Mouse (Mus musculus) kidney, adult 2 months (tissue): ENCODE measurements around the gene Eml4. TPM values are rescaled to one million over a fixed set of nuclear protein-coding genes. Genes with fewer than 3 reads are reported as not detected.

Source experiments
- DNase-seq: peaks from one replicate; pipeline ENCODE4 v3.0.0; 2021
- H3K27ac ChIP-seq: fragments of 200-500 bp; 2 replicates; pipeline ENCODE4 v1.5.1; 2012; ENCODE audit warnings: low read depth, low read length, control low read depth, inconsistent platforms; ENCODE audit not compliant: insufficient read depth
- H3K27me3 ChIP-seq: fragments of 200-500 bp; replicated peaks from 2 replicates; pipeline ENCODE4 v1.6.1; 2012; ENCODE audit warnings: mild to moderate bottlenecking, moderate library complexity, low read length, inconsistent platforms; ENCODE audit not compliant: control insufficient read depth, insufficient read depth
- H3K36me3 ChIP-seq: fragments of 200-500 bp; 2 replicates; pipeline ENCODE4 v1.6.1; 2012; ENCODE audit warnings: mild to moderate bottlenecking, moderate library complexity, low read length, inconsistent platforms; ENCODE audit not compliant: control insufficient read depth, insufficient read depth
- H3K4me1 ChIP-seq: fragments of 200-500 bp; 2 replicates; pipeline ENCODE4 v1.6.1; 2011; ENCODE audit warnings: low read length; ENCODE audit not compliant: control insufficient read depth, insufficient read depth
- H3K4me3 ChIP-seq: fragments of 200-500 bp; 2 replicates; pipeline ENCODE4 v1.5.1; 2011; ENCODE audit warnings: mild to moderate bottlenecking, low read depth, low read length, control low read depth; ENCODE audit not compliant: insufficient read depth
- CTCF ChIP-seq: fragments of 200-500 bp; conservative IDR thresholded peaks from 2 replicates; pipeline ENCODE4 v1.5.1; 2011; ENCODE audit warnings: low read depth, mild to moderate bottlenecking, control low read depth, low read length, moderate library complexity, mixed read lengths; ENCODE audit not compliant: insufficient read depth, insufficient read length
- POLR2A ChIP-seq: fragments of 200-500 bp; IDR thresholded peaks from one replicate; pipeline ENCODE4 v1.6.1; 2011; ENCODE audit warnings: low read depth, low read length, control low read depth
- WGBS: fragments of 180-500 bp; shearing (Covaris S2); methylation state at CpG from one replicate; pipeline ENCODE4 v1.1.7; 2018; 5-methylcytosine and 5-hydroxymethylcytosine counted together
- polyA plus RNA-seq: library from polyadenylated mRNA; depleted of rRNA; stranded (reverse); fragments of >200 nt; gene quantifications from 2 replicates; pipeline ENCODE4 v1.2.3, GENCODE M21; 2012; rRNA removed

The Eml4 gene
- polyA plus RNA-seq, result 6.1 and 7.1 TPM in 2 replicates

DNA sequence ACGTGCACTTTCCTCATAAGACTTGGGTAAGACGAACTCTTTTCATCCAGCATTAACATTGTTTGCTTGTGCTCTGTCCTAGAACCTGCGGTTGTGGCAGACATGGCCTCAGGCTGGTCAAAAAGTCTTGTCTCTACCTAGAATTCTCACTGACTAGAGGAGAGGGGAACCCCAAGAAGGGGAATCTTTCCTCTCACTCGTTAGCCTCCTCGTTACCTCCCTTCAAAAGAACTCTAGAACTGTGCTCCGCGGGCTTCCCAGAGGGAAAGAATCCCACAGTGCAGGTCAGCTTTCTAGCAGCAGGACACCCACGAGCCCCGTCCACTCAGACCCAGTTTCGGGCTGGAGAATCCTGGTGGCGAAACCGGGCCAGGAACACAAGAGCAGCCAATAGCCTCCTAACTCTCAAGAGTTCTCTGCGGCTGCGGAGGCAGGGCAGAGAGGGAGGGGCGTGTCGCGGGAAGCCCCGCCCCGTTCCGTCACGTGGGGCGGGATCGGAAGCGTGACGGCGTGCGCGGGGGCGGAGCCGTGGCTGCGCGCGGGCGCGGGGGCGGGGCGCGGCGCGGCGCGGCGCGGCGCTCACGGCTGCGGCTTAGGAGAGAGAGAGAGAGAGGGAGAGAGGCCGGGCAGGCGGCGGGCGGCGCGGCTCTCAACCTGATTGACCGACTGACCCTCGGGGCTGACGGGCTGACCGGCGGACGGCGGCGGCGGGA lies at the start of gene Eml4:
TSS of gene Eml4 (plus strand) at position 553 of the 713 bp plus-strand sequence.
- peak; percentile 96 for DNase-seq
- TF ChIP-seq CTCF (peak; percentile 30; the same call in 1 of the 2 replicates), POLR2A (peak; percentile 58)
- Histone ChIP-seq H3K36me3 (no peaks in the 10 kb centered on the region), H3K27ac (peak within 1 kb of the TSS; percentile 59), H3K4me3 (peak within 1 kb of the TSS; percentile 99), H3K4me1 (0 out of 2 replicates have a peak, but pooled peaks cover 3% of the 10 kb centered on the region), H3K27me3 (no peaks in the 10 kb centered on the region)
- WGBS, result 3% methylated on average over 48 of the region's 62 CpGs

GRCm38 (mm10) chr17:83301433-83301832 lies 49.3 kb upstream of the Eml4 start:
- H3K4me3 ChIP-seq, result no peak overlapping the region
- WGBS, result 90% methylated on average over 5 of the region's 5 CpGs
- TF ChIP-seq CTCF (no peak), POLR2A (no peak)
- no peak for DNase-seq
- no peaks in the 10 kb centered on the region for H3K4me1 ChIP-seq
- no peaks in the 10 kb centered on the region for H3K36me3 ChIP-seq
- H3K27me3 ChIP-seq, result no peaks in the 10 kb centered on the region
- no peak overlapping the region for H3K27ac ChIP-seq

DNA sequence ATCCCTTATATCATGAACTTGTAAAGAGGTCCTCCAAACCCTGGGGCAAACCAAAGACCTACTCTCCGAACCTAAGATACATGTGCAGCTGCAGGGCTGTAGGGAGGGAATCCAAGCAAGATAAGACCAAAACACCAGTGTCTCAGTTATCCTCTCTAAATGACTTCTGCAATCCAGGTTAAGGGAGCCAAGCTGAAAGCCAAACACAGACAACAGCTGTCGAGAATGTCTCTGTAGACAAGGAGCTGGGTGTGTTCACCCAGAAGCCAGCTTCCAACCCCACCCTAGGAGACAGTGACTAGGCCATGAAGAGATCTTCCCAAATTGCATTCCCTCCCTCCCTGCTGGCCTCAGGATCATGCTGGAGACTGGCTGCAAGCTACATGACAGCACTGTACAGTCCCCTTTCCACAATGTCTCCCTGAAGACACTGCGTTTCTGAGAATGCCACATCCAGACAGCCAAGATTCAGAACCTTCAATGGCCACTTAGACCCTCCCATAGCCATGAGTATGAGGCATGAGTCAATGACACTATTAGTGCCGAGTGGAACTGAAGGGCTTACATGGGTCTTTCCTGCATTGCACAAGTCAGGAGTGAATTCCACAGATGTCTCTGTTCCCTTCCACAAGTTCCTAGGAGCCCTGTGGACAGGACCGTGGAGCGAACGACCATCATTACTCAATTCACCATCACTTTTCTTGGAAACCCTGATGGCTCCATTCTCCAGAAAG lies 46.5 kb upstream of the Eml4 start:
- Histone ChIP-seq H3K27me3 (no peaks in the 10 kb centered on the region), H3K36me3 (no peaks in the 10 kb centered on the region), H3K4me1 (no peaks in the 10 kb centered on the region), H3K4me3 (no peak overlapping the region), H3K27ac (no peak overlapping the region)
- TF ChIP-seq CTCF (no peak), POLR2A (no peak)
- no peak for DNase-seq
- 89% methylated on average over 7 of the region's 7 CpGs for WGBS

DNA sequence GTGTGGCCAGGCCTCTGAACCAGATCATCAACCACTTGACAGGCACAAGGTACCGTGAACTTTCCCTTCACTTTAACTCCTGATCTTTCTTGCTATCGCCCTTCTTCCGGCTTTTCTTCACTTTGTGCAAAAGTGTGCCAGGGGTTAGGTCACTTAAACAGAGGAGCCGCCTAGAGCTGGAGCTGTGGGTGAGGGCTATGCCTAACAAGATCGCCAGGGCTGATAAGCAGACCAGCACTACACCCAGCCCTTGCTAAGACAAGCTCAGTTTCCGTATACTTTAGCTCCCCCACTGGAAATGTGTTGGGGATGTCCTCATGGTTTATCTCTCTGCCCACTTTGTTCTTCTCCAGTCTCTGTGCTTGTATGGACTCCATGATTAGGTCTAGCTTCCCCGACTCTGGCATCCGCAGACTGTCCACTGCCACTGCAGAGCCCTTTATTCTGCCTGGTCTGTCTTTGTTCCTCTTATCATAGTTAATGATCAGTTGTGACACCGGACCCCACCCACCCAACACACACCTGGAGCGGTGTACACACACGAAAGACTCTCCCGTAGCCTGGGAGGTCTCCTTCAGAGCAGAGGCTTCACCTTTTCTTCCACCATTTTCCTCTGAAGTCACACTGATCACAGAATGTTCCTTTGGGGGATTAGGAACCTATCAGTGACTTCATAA lies 43.6 kb upstream of the Eml4 start:
- Histone ChIP-seq H3K4me3 (no peak overlapping the region), H3K36me3 (no peaks in the 10 kb centered on the region), H3K27ac (no peak overlapping the region), H3K4me1 (no peaks in the 10 kb centered on the region), H3K27me3 (no peaks in the 10 kb centered on the region)
- no peak for DNase-seq
- WGBS, result 81% methylated on average over 12 of the region's 12 CpGs
- TF ChIP-seq POLR2A, result no peak
- no peak for TF ChIP-seq CTCF

DNA sequence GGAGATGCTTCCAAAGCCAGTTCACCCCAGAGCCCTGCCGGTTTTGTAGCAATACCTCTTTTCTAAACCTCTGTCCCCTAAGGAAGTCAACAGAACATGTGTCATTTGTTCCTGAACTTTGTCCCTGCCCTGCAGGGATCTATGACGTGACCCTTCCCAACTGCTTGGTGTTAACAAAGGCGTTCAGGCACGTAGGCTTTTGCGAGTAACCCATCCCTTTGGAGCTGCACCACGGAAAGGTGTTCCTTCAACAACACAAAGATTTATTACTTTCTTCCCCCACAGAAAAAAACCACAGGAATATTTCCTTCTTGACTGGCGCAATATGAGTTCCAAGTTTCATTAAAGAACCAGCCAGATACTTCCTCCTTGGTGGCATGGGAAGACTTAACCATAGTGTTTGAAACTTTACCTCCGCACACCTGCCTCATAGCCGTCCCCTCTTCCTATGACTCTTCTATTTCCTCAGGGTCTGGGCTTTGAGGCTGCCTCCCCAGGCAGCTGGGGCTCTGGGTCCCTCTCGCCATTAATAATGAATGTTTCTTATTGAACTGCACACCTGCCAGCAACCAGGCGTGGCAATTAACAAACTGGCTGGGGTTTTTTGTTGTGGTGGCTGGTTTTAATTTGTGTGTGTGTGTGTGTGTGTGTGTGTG lies 43.0 kb upstream of the Eml4 start:
- Histone ChIP-seq H3K27ac (no peak overlapping the region), H3K27me3 (no peaks in the 10 kb centered on the region), H3K36me3 (no peaks in the 10 kb centered on the region), H3K4me1 (peaks cover 2% of the 10 kb centered on the region; the same call in 1 of the 2 replicates), H3K4me3 (no peak overlapping the region)
- no peak for DNase-seq
- TF ChIP-seq POLR2A, result no peak
- no peak for TF ChIP-seq CTCF
- 61% methylated on average over 11 of the region's 11 CpGs for WGBS

GRCm38 (mm10) chr17:83308451-83308850 lies 42.3 kb upstream of the Eml4 start:
- no peaks in the 10 kb centered on the region for H3K27me3 ChIP-seq
- WGBS, result 74% methylated on average over 4 of the region's 4 CpGs
- TF ChIP-seq CTCF, result no peak
- TF ChIP-seq POLR2A, result no peak
- H3K27ac ChIP-seq, result no peak overlapping the region
- no peaks in the 10 kb centered on the region for H3K36me3 ChIP-seq
- H3K4me1 ChIP-seq, result peaks cover 3% of the 10 kb centered on the region; the same call in 1 of the 2 replicates
- no peak for DNase-seq
- no peak overlapping the region for H3K4me3 ChIP-seq

- Histone ChIP-seq H3K4me3 (no peak overlapping the region), H3K4me1 (peaks cover 3% of the 10 kb centered on the region; the same call in 1 of the 2 replicates), H3K27me3 (no peaks in the 10 kb centered on the region), H3K27ac (no peak overlapping the region), H3K36me3 (no peaks in the 10 kb centered on the region)
- 78% methylated on average over 1 of the region's 1 CpGs for WGBS
- DNase-seq, result no peak
- TF ChIP-seq POLR2A (no peak), CTCF (no peak)
Measured at GRCm38 (mm10) chr17:83309243-83309642, 41.5 kb upstream of the Eml4 start.
